Mouse (Mus musculus) liver, postnatal 0 days (tissue): ENCODE results near the gene Tgfbr1.

Experiments
- CTCF ChIP-seq: sonication (generic); IDR thresholded peaks from 2 replicates; pipeline ENCODE4 v1.5.1; 2016; ENCODE audit warnings: antibody characterized with exemption, low read depth
- EP300 ChIP-seq: IDR thresholded peaks from 2 replicates; pipeline ENCODE4 v1.6.1; 2016; ENCODE audit warnings: antibody characterized with exemption, low read depth, mild to moderate bottlenecking

- TF ChIP-seq CTCF (no peak), EP300 (no peak)
These were observed 49.6 kb upstream of the Tgfbr1 start for GRCm38 (mm10) chr4:47303340-47303998.
